Mouse (Mus musculus) MEL (cell line): ENCODE results near the gene Gm49395. TPM values are rescaled to one million over a fixed set of nuclear protein-coding genes. Genes with fewer than 3 reads are reported as not detected.

Experiments
- DNase-seq: peaks from one replicate; pipeline ENCODE4 v3.0.0; 2011; ENCODE audit warnings: low read depth, low spot score
- H3K27ac ChIP-seq: 2 replicates; pipeline ENCODE4 v1.5.1; 2012; ENCODE audit warnings: low read depth, mild to moderate bottlenecking, control low read depth, low read length, moderate library complexity; ENCODE audit not compliant: control insufficient read depth
- H3K27me3 ChIP-seq, 2 experiments: fragments of 150-350 bp in 1 of 2; sonication (generic) in 1 of 2; 2 replicates each; pipeline ENCODE4 v1.6.1; 2012; ENCODE audit warnings: low read length in 2 of 2, mild to moderate bottlenecking in 2 of 2, improper control_type of control experiment in 1 of 2, moderate library complexity in 1 of 2; ENCODE audit not compliant: insufficient read depth in 2 of 2, control insufficient read depth in 1 of 2
- H3K36me3 ChIP-seq, 2 experiments: 2 replicates each; pipeline ENCODE4 v1.6.1; 2012 to 2014; ENCODE audit warnings: low read length in 2 of 2, improper control_type of control experiment in 1 of 2, inconsistent platforms in 1 of 2, mild to moderate bottlenecking in 1 of 2; ENCODE audit not compliant: insufficient read depth in 2 of 2, control insufficient read depth in 1 of 2
- H3K4me1 ChIP-seq, 2 experiments: fragments of 150-350 bp in 1 of 2; sonication (generic) in 1 of 2; 2 replicates each; pipeline ENCODE4 v1.6.1; 2012; ENCODE audit warnings: low read length in 2 of 2, improper control_type of control experiment in 1 of 2, mild to moderate bottlenecking in 1 of 2; ENCODE audit not compliant: insufficient read depth in 2 of 2, control insufficient read depth in 1 of 2
- H3K4me3 ChIP-seq, 2 experiments: fragments of 150-350 bp in 1 of 2; sonication (generic) in 1 of 2; 2 replicates each; pipeline ENCODE4 v1.5.1; 2012; ENCODE audit warnings: low read depth in 2 of 2, low read length in 2 of 2, mild to moderate bottlenecking in 2 of 2, moderate library complexity in 2 of 2, control low read depth in 1 of 2, improper control_type of control experiment in 1 of 2; ENCODE audit not compliant: control insufficient read depth in 1 of 2, insufficient read depth in 1 of 2
- H3K79me2 ChIP-seq: 2 replicates; pipeline ENCODE4 v1.6.1; 2012; ENCODE audit warnings: mild to moderate bottlenecking, low read length, moderate library complexity; ENCODE audit not compliant: control insufficient read depth, poor library complexity, insufficient read depth
- H3K9ac ChIP-seq: 2 replicates; pipeline ENCODE4 v1.6.1; 2012; ENCODE audit warnings: low read depth, mild to moderate bottlenecking, control low read depth, low read length, moderate library complexity; ENCODE audit not compliant: control insufficient read depth, poor library complexity, severe bottlenecking
- H3K9me3 ChIP-seq: fragments of 150-350 bp; sonication (generic); replicated peaks from 2 replicates; pipeline ENCODE4 v1.6.1; 2012; ENCODE audit warnings: mild to moderate bottlenecking, low read length, improper control_type of control experiment, moderate library complexity; ENCODE audit not compliant: insufficient read depth
- BHLHE40 ChIP-seq: IDR thresholded peaks from 2 replicates; pipeline ENCODE4 v1.6.1; 2012; ENCODE audit warnings: low read depth, mild to moderate bottlenecking, inconsistent platforms, low read length, improper control_type of control experiment, borderline replicate concordance
- E2F4 ChIP-seq: IDR thresholded peaks from 2 replicates; pipeline ENCODE4 v1.6.1; 2011; ENCODE audit warnings: low read depth, low read length, improper control_type of control experiment, borderline replicate concordance
- ELF1 ChIP-seq: IDR thresholded peaks from 2 replicates; pipeline ENCODE4 v1.6.1; 2014; ENCODE audit warnings: low read depth, mild to moderate bottlenecking, inconsistent platforms, low read length, improper control_type of control experiment, moderate library complexity
- EP300 ChIP-seq, 2 experiments: IDR thresholded peaks; 2 replicates each; pipeline ENCODE4 v1.6.1; 2011; ENCODE audit warnings: improper control_type of control experiment in 2 of 2, low read length in 2 of 2, low read depth in 1 of 2, mild to moderate bottlenecking in 1 of 2
- ETS1 ChIP-seq: IDR thresholded peaks from 2 replicates; pipeline ENCODE4 v1.6.1; 2012; ENCODE audit warnings: low read depth, mild to moderate bottlenecking, inconsistent platforms, low read length, improper control_type of control experiment, moderate library complexity
- GABPA ChIP-seq: IDR thresholded peaks from 2 replicates; pipeline ENCODE4 v1.6.1; 2012; ENCODE audit warnings: low read depth, mild to moderate bottlenecking, inconsistent platforms, low read length, improper control_type of control experiment, moderate library complexity
- HCFC1 ChIP-seq: IDR thresholded peaks from 2 replicates; pipeline ENCODE4 v1.6.1; 2012; ENCODE audit warnings: low read depth, mild to moderate bottlenecking, inconsistent platforms, low read length, improper control_type of control experiment, moderate library complexity
- JUND ChIP-seq: IDR thresholded peaks from 2 replicates; pipeline ENCODE4 v1.6.1; 2011; ENCODE audit warnings: low read depth, mild to moderate bottlenecking, improper control_type of control experiment, low read length
- KAT2A ChIP-seq: conservative IDR thresholded peaks from 2 replicates; pipeline ENCODE4 v1.6.1; 2012; ENCODE audit warnings: low read depth, low read length, improper control_type of control experiment, inconsistent platforms
- MYB ChIP-seq: IDR thresholded peaks from 2 replicates; pipeline ENCODE4 v1.6.1; 2011; ENCODE audit warnings: mild to moderate bottlenecking, low read depth, low read length, improper control_type of control experiment
- MYC ChIP-seq: IDR thresholded peaks from 2 replicates; pipeline ENCODE4 v1.6.1; 2011; ENCODE audit warnings: low read depth, mild to moderate bottlenecking, low read length, improper control_type of control experiment, moderate library complexity
- POLR2AphosphoS2 ChIP-seq: IDR thresholded peaks from 2 replicates; pipeline ENCODE4 v1.6.1; 2011; ENCODE audit warnings: low read length, improper control_type of control experiment
- POLR2AphosphoS5 ChIP-seq: IDR thresholded peaks from 2 replicates; pipeline ENCODE4 v1.6.1; 2012; ENCODE audit warnings: low read depth, borderline replicate concordance, mild to moderate bottlenecking, inconsistent platforms, low read length, moderate library complexity, mixed read lengths
- RAD21 ChIP-seq: IDR thresholded peaks from 2 replicates; pipeline ENCODE4 v1.6.1; 2011; ENCODE audit warnings: mild to moderate bottlenecking, low read depth, low read length, improper control_type of control experiment
- RCOR1 ChIP-seq: IDR thresholded peaks from 2 replicates; pipeline ENCODE4 v1.6.1; 2012; ENCODE audit warnings: low read depth, mild to moderate bottlenecking, inconsistent platforms, low read length, improper control_type of control experiment
- SIN3A ChIP-seq: IDR thresholded peaks from 2 replicates; pipeline ENCODE4 v1.6.1; 2012; ENCODE audit warnings: low read length, improper control_type of control experiment, inconsistent platforms
- SMC3 ChIP-seq: IDR thresholded peaks from 2 replicates; pipeline ENCODE4 v1.6.1; 2011; ENCODE audit warnings: low read depth, low read length, improper control_type of control experiment
- TBP ChIP-seq: IDR thresholded peaks from 2 replicates; pipeline ENCODE4 v1.8.0; 2011; ENCODE audit warnings: low read depth, low read length, improper control_type of control experiment
- UBTF ChIP-seq: IDR thresholded peaks from 2 replicates; pipeline ENCODE4 v1.6.1; 2012; ENCODE audit warnings: low read depth, mild to moderate bottlenecking, inconsistent platforms, low read length, improper control_type of control experiment, moderate library complexity, borderline replicate concordance; ENCODE audit not compliant: insufficient read depth
- USF1 ChIP-seq: IDR thresholded peaks from 2 replicates; pipeline ENCODE4 v1.6.1; 2014; ENCODE audit warnings: low read depth, mild to moderate bottlenecking, inconsistent platforms, low read length, improper control_type of control experiment, moderate library complexity
- USF2 ChIP-seq, 2 experiments: IDR thresholded peaks; 2 replicates each; pipeline ENCODE4 v1.6.1; 2011 to 2012; ENCODE audit warnings: improper control_type of control experiment in 2 of 2, low read length in 2 of 2, borderline replicate concordance in 1 of 2, inconsistent platforms in 1 of 2, low read depth in 1 of 2, mild to moderate bottlenecking in 1 of 2; ENCODE audit not compliant: insufficient read depth in 1 of 2
- ZC3H11A ChIP-seq: IDR thresholded peaks from 2 replicates; pipeline ENCODE4 v1.6.1; 2012; ENCODE audit warnings: low read depth, mild to moderate bottlenecking, inconsistent platforms, low read length, improper control_type of control experiment
- ZKSCAN1 ChIP-seq: IDR thresholded peaks from 2 replicates; pipeline ENCODE4 v1.6.1; 2012; ENCODE audit warnings: low read depth, mild to moderate bottlenecking, inconsistent platforms, low read length, improper control_type of control experiment, moderate library complexity
- ZMIZ1 ChIP-seq: IDR thresholded peaks from 2 replicates; pipeline ENCODE4 v1.6.1; 2012; ENCODE audit warnings: low read depth, mild to moderate bottlenecking, inconsistent platforms, low read length, improper control_type of control experiment, moderate library complexity
- ZNF384 ChIP-seq: IDR thresholded peaks from 2 replicates; pipeline ENCODE4 v1.6.1; 2012; ENCODE audit warnings: low read depth, mild to moderate bottlenecking, inconsistent platforms, low read length, improper control_type of control experiment
- polyA plus RNA-seq, 2 experiments: library from polyadenylated mRNA; stranded (reverse) in 1 of 2; unstranded in 1 of 2; fragments of >175 nt in 1 of 2; fragments of >200 nt in 1 of 2; gene quantifications; 2 replicates each; pipeline versions ENCODE4 v1.2.1 to v1.2.4; 2012; ENCODE audit warnings: low replicate concordance in 2 of 2, low read depth in 1 of 2; ENCODE audit not compliant: insufficient read length in 2 of 2, insufficient read depth in 1 of 2, missing spikeins in 1 of 2
- total RNA-seq: library from RNA; depleted of rRNA; stranded (reverse); fragments of 300-350 nt; gene quantifications from 2 replicates; pipeline ENCODE4 v1.2.3, GENCODE M21; 2012

Gm49395 gene
- total and polyA plus RNA-seq, 3 experiments, result 0.31 TPM; not detected in 2

- Histone ChIP-seq H3K4me1 (no peaks in the 10 kb centered on the region), H3K27me3 (no peaks in the 10 kb centered on the region; a peak in 1 of 4 replicates), H3K9me3 (no peaks in the 10 kb centered on the region), H3K27ac (no peak overlapping the region), H3K9ac (no peak overlapping the region), H3K36me3 (no peaks in the 10 kb centered on the region), H3K4me3 (no peak overlapping the region), H3K79me2 (no peaks in the 10 kb centered on the region)
- DNase-seq, result no peak
- TF ChIP-seq MYC (no peak), USF1 (no peak), ELF1 (no peak), RCOR1 (no peak), SMC3 (no peak)
Measured at GRCm38 (mm10) chr13:115067324-115067967, 34.3 kb downstream of the Gm49395 start.

- no peak overlapping the region for H3K9ac ChIP-seq
- H3K4me1 ChIP-seq, result no peaks in the 10 kb centered on the region
- H3K27ac ChIP-seq, result no peak overlapping the region
- no peak for DNase-seq
- TF ChIP-seq GABPA (no peak), JUND (no peak), EP300 (IDR thresholded peaks at IDR 0.05; ENCODE audit: low read depth in 1 of 2, low read length in 2 of 2) (no peak), USF2 (IDR thresholded peaks at IDR 0.05; ENCODE audit: borderline replicate concordance in 1 of 2, insufficient read depth in 1 of 2, low read depth in 1 of 2, low read length in 2 of 2) (no peak)
- no peak overlapping the region for H3K4me3 ChIP-seq
- H3K36me3 ChIP-seq, result no peaks in the 10 kb centered on the region
- H3K27me3 ChIP-seq, result no peaks in the 10 kb centered on the region; a peak in 1 of 4 replicates
- no peaks in the 10 kb centered on the region for H3K9me3 ChIP-seq
- no peaks in the 10 kb centered on the region for H3K79me2 ChIP-seq
Measured at GRCm38 (mm10) chr13:115057555-115057954, 44.2 kb downstream of the Gm49395 start.

GRCm38 (mm10) chr13:115054783-115055182 lies 46.9 kb downstream of the Gm49395 start:
- H3K79me2 ChIP-seq, result no peaks in the 10 kb centered on the region
- H3K27ac ChIP-seq, result no peak overlapping the region
- H3K9me3 ChIP-seq, result no peaks in the 10 kb centered on the region
- no peaks in the 10 kb centered on the region for H3K36me3 ChIP-seq
- no peak overlapping the region for H3K9ac ChIP-seq
- no peaks in the 10 kb centered on the region for H3K4me1 ChIP-seq
- no peak overlapping the region for H3K4me3 ChIP-seq
- DNase-seq, result no peak
- TF ChIP-seq POLR2AphosphoS2 (no peak), ZC3H11A (no peak), JUND (no peak), RAD21 (no peak), KAT2A (no peak), USF2 (IDR thresholded peaks at IDR 0.05; ENCODE audit: borderline replicate concordance in 1 of 2, insufficient read depth in 1 of 2, low read depth in 1 of 2, low read length in 2 of 2) (no peak), E2F4 (no peak), HCFC1 (no peak), BHLHE40 (no peak), MYB (no peak), SIN3A (no peak), ZNF384 (no peak), ZMIZ1 (no peak), ETS1 (no peak), POLR2AphosphoS5 (no peak), ELF1 (no peak), UBTF (no peak), TBP (no peak), ZKSCAN1 (no peak), GABPA (no peak)
- H3K27me3 ChIP-seq, result no peaks in the 10 kb centered on the region; a peak in 1 of 4 replicates
